Mouse (Mus musculus) lung, embryonic 15.5 days (tissue): ENCODE data around the gene Ndufb8. TPM values are rescaled to one million over a fixed set of nuclear protein-coding genes. Genes with fewer than 3 reads are reported as not detected.

ENCODE experiments used
- ATAC-seq: fragments of 200-750 bp; cut with Nextera tagmentation; 2 replicates; pipeline ENCODE4 v1.8.0; 2017; ENCODE audit warnings: moderate number of reproducible peaks, borderline replicate concordance; ENCODE audit not compliant: low FRiP score, low TSS enrichment; ENCODE audit errors: extremely low read depth
- H3K27ac ChIP-seq: fragments of 300-500 bp; sonication (generic); 2 replicates; pipeline ENCODE4 v1.5.1; 2015; ENCODE audit warnings: moderate library complexity, mild to moderate bottlenecking, inconsistent platforms
- H3K27me3 ChIP-seq: fragments of 300-500 bp; sonication (generic); 2 replicates; pipeline ENCODE4 v1.6.1; 2015; ENCODE audit warnings: inconsistent platforms
- H3K36me3 ChIP-seq: fragments of 300-500 bp; sonication (generic); 2 replicates; pipeline ENCODE4 v1.6.1; 2015; ENCODE audit warnings: inconsistent platforms
- H3K4me1 ChIP-seq: fragments of 300-500 bp; sonication (generic); 2 replicates; pipeline ENCODE4 v1.6.1; 2015; ENCODE audit warnings: inconsistent platforms
- H3K4me2 ChIP-seq: fragments of 300-500 bp; sonication (generic); 2 replicates; pipeline ENCODE4 v1.6.1; 2015; ENCODE audit warnings: inconsistent platforms, mild to moderate bottlenecking, moderate library complexity
- H3K4me3 ChIP-seq: fragments of 300-500 bp; sonication (generic); 2 replicates; pipeline ENCODE4 v1.5.1; 2015; ENCODE audit warnings: mild to moderate bottlenecking, inconsistent platforms
- H3K9ac ChIP-seq: fragments of 300-500 bp; sonication (generic); 2 replicates; pipeline ENCODE4 v1.6.1; 2015; ENCODE audit warnings: inconsistent platforms
- H3K9me3 ChIP-seq: fragments of 300-500 bp; sonication (generic); 2 replicates; pipeline ENCODE4 v1.6.1; 2016; ENCODE audit warnings: inconsistent platforms
- WGBS: fragments of 180-500 bp; shearing (Covaris S2); methylation state at CpG from one replicate; pipeline ENCODE4 v1.1.7; 2015; 5-methylcytosine and 5-hydroxymethylcytosine counted together
- polyA plus RNA-seq: library from polyadenylated mRNA; unstranded; fragments of >200 nt; fragmentation: Nextera tagmentation; extraction: Ambion mirVana; gene quantifications from 2 replicates; pipeline ENCODE4 v1.2.1, GENCODE M21; 2015

Gene Ndufb8
- polyA plus RNA-seq = 530 and 563 TPM in 2 replicates

DNA sequence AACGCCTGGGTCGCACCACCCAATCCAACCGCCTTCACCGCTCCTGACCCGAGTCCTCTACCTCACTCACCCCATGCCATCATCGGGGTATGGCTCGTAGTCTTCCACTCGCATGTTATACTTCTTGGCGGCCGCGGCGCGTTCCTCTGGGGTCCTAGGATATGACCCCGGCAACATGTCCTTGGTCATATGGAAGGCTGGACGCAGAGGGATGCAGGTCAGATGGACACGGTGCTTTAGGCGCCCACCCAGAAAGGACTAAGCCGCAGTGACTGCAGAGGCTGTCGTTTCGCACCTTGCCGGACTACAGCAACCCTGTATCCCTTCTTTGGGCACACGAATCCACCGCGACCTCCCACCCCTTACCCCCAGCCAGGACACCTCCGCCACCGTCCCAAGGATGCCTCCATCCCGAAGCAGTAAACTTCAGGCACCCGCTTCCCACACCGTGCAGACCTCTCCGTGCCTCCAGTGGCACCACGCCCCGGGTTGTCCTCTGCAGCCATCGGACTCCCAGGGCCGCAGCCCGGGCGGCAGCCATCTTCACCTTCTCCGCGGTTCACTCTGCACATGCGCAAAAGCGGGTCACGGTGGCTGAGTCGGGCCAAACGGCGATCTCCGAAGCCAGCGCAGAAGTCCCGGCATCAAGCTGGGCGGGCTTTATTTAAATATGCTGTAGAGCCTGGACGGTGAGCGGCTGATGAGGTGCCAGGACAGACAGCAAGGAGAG, at the start of gene Ndufb8:
Gene Ndufb8 (minus strand): TSS at position 580 of the 730 bp plus-strand sequence.
- H3K4me1 ChIP-seq = peaks cover 13% of the 10 kb centered on the region
- peaks cover 4% of the 10 kb centered on the region for H3K27me3 ChIP-seq
- peak within 1 kb of the TSS; percentile 95 for H3K4me3 ChIP-seq
- under 1% methylated on average over 50 of the region's 50 CpGs for WGBS
- H3K27ac ChIP-seq = peak within 1 kb of the TSS; percentile 69
- H3K9me3 ChIP-seq = no peaks in the 10 kb centered on the region
- peak; percentile 88 for ATAC-seq
- peaks cover 35% of the 10 kb centered on the region for H3K36me3 ChIP-seq
- H3K4me2 ChIP-seq = peak within 1 kb of the TSS; percentile 85
- peak within 1 kb of the TSS; percentile 97 for H3K9ac ChIP-seq

DNA sequence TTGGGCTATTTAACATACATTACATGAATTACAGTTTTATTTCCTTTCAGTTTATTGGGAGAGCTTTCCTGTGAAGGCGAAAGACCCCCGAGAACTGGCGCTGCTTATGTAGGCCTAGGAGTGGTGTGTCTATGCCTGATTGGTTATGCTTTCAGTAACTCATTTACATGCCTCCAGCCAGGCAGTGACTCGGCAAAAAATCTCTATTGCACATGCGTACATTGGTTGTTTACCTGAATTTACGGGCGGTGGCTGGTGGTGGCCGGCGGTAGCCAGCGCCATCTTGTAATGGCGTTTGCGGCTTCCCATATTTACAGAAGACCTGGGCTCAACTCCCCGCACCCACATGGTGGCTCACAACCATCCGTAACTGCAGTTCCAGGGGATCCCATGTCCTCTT, 38.9 kb upstream of the Ndufb8 start:
- Histone ChIP-seq H3K9ac (no peak overlapping the region), H3K9me3 (no peaks in the 10 kb centered on the region), H3K36me3 (no peaks in the 10 kb centered on the region), H3K27ac (no peak overlapping the region), H3K4me1 (no peaks in the 10 kb centered on the region), H3K4me2 (no peak overlapping the region), H3K27me3 (no peaks in the 10 kb centered on the region), H3K4me3 (no peak overlapping the region)
- 95% methylated on average over 14 of the region's 14 CpGs for WGBS
- no peak for ATAC-seq

- no peak overlapping the region for H3K27ac ChIP-seq
- no peak overlapping the region for H3K4me3 ChIP-seq
- WGBS = 71% methylated on average over 6 of the region's 6 CpGs
- H3K4me2 ChIP-seq = no peak overlapping the region
- peaks cover 4% of the 10 kb centered on the region; the same call in 1 of the 2 replicates for H3K27me3 ChIP-seq
- H3K36me3 ChIP-seq = no peaks in the 10 kb centered on the region
- ATAC-seq = no peak
- no peaks in the 10 kb centered on the region for H3K9me3 ChIP-seq
- H3K4me1 ChIP-seq = no peaks in the 10 kb centered on the region
- H3K9ac ChIP-seq = no peak overlapping the region
Observed at GRCm38 (mm10) chr19:44591638-44592037, 36.4 kb upstream of the Ndufb8 start.

GRCm38 (mm10) chr19:44590992-44591391, 35.8 kb upstream of the Ndufb8 start:
- Histone ChIP-seq H3K4me1 (no peaks in the 10 kb centered on the region), H3K9ac (no peak overlapping the region), H3K9me3 (no peaks in the 10 kb centered on the region), H3K36me3 (no peaks in the 10 kb centered on the region), H3K27ac (no peak overlapping the region), H3K4me3 (no peak overlapping the region), H3K27me3 (peaks cover 10% of the 10 kb centered on the region), H3K4me2 (no peak overlapping the region)
- WGBS = 80% methylated on average over 18 of the region's 18 CpGs
- ATAC-seq = no peak

DNA sequence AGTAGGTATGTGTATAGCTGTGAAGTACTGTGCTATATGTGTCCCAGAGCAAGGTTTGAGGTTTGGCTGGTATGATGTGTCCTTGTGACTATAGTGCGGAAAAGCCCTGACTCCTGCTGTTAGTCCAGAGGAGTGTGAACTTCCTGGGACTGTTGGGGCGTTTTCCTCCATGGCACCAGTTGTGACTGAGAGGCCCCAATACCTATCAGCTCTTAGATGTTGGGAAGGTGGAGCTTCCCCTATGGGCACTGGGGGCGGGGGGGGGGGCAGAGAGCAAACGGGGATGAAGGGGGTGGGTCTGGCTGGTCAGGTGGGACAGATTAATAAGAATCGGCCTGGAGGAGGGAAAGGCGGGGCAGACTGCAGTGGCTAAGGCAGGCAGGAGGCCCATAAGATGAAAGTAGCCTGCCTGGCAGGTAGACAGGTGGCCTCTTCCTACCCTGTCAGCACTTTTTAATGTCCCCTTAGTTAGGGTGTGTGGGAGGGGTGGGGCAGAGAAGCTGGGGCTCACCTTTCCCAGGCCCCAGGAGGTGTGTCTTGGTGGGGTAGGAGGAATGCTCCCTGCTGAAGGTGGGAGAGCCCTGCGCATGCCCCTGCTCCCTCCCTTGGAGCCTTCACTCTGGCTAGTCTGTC, 34.5 kb upstream of the Ndufb8 start:
- Histone ChIP-seq H3K36me3 (no peaks in the 10 kb centered on the region), H3K27ac (no peak overlapping the region), H3K4me3 (no peak overlapping the region), H3K4me1 (no peaks in the 10 kb centered on the region), H3K27me3 (peaks cover 16% of the 10 kb centered on the region), H3K9me3 (no peaks in the 10 kb centered on the region), H3K4me2 (no peak overlapping the region), H3K9ac (no peak overlapping the region)
- ATAC-seq = no peak
- WGBS = 33% methylated on average over 7 of the region's 7 CpGs

DNA sequence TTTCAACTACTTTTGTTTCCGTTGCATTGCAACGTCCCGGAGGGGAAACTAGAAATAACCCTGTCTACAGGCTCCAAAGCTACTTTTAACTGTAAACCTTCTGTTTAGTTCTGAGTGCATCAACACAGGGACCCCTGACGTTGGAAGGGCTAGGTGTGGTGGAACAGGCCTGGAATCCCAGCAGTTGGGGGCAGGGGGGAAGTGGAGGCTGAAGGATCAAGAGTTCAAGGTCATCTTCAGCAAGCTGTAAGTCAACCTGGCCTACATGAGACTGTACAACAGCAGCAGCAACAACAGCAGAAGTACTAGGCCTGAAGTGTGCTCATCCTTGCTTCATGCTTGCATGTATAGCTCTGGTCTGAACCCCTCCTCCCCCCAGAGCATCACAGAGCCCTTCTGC, 32.8 kb upstream of the Ndufb8 start:
- Histone ChIP-seq H3K9ac (no peak overlapping the region), H3K4me3 (no peak overlapping the region), H3K9me3 (no peaks in the 10 kb centered on the region), H3K36me3 (no peaks in the 10 kb centered on the region), H3K27ac (no peak overlapping the region), H3K27me3 (peaks cover 26% of the 10 kb centered on the region), H3K4me2 (no peak overlapping the region), H3K4me1 (no peaks in the 10 kb centered on the region)
- WGBS = 38% methylated on average over 4 of the region's 4 CpGs
- ATAC-seq = no peak

DNA sequence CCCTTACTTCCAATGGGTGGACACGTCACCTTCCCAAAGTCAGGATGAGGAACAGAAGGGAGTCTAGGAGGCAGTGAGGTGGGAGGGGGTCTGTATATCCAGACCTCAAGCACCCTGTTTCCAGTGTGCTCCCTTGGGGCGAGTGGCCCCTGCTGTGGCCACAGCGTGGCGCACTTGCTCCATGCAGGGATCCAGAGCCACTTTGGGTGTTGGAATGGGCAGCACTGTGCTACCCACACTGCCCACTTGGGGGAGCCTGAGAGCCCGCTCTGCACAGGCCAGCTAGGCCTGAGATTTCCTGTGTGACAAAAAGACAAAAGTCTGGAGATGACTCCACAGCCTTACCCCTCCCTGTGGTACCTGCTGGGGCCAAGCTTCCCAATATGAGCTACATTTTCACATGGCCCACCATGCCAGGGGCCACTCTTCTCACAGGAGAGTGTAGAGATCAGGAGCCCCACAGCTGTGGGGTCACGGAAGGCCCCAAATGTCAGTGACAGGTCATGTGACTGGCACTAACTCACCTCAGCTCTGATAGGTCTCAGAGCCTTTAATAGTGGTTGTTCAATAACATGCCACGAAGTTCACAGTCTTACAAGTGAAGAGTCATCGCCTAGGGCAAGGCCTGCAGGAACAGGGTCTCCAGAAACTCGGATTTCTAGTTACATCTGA, 27.5 kb upstream of the Ndufb8 start:
- H3K27me3 ChIP-seq = peaks cover 21% of the 10 kb centered on the region

GRCm38 (mm10) chr19:44582103-44582502, 26.9 kb upstream of the Ndufb8 start:
- Histone ChIP-seq H3K4me3 (no peak overlapping the region), H3K4me2 (no peak overlapping the region), H3K27me3 (peaks cover 21% of the 10 kb centered on the region), H3K27ac (no peak overlapping the region), H3K36me3 (no peaks in the 10 kb centered on the region), H3K9me3 (no peaks in the 10 kb centered on the region), H3K4me1 (no peaks in the 10 kb centered on the region), H3K9ac (no peak overlapping the region)
- 81% methylated on average over 10 of the region's 10 CpGs for WGBS
- no peak for ATAC-seq

More for the DNA sequence above, 27.5 kb upstream of the Ndufb8 start:
- WGBS = 34% methylated on average over 9 of the region's 9 CpGs
- Histone ChIP-seq H3K27ac (no peak overlapping the region), H3K4me1 (no peaks in the 10 kb centered on the region), H3K36me3 (no peaks in the 10 kb centered on the region), H3K4me3 (no peak overlapping the region), H3K9me3 (no peaks in the 10 kb centered on the region), H3K4me2 (no peak overlapping the region), H3K9ac (no peak overlapping the region)
- ATAC-seq = peak; percentile 69

DNA sequence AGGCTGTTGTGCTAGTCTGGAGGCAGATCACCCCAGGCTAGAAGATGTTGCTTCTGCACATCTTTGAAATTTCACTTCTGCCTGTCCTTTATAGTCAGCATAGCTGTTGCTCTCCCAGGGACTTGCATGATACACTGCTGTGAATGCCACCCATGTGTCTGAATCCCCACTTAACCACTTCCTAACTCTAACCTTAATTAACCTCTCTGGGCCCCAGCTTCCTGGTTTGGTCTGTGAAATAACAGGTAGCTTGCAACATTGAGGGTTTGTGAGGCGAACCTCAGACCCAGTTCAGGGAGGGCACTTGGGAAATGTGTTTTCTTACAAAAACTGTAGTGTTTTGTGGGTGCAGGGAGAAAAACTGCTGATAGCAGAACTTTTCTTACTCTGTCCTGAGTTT, 22.8 kb upstream of the Ndufb8 start:
- WGBS = 75% methylated on average over 1 of the region's 1 CpGs
- no peaks in the 10 kb centered on the region for H3K9me3 ChIP-seq
- H3K4me2 ChIP-seq = no peak overlapping the region

GRCm38 (mm10) chr19:44576275-44576674, 21.0 kb upstream of the Ndufb8 start:
- no peak for ATAC-seq
- Histone ChIP-seq H3K9me3 (no peaks in the 10 kb centered on the region), H3K4me3 (no peak overlapping the region), H3K36me3 (peaks cover 32% of the 10 kb centered on the region), H3K27me3 (no peaks in the 10 kb centered on the region), H3K27ac (no peak overlapping the region), H3K4me2 (no peak overlapping the region), H3K9ac (no peak overlapping the region), H3K4me1 (no peaks in the 10 kb centered on the region)
- 64% methylated on average over 7 of the region's 7 CpGs for WGBS

More for the DNA sequence above, 22.8 kb upstream of the Ndufb8 start:
- Histone ChIP-seq H3K9ac (no peak overlapping the region), H3K4me1 (no peaks in the 10 kb centered on the region), H3K36me3 (peaks cover 14% of the 10 kb centered on the region), H3K4me3 (no peak overlapping the region), H3K27me3 (no peaks in the 10 kb centered on the region), H3K27ac (no peak overlapping the region)
- no peak for ATAC-seq

GRCm38 (mm10) chr19:44567763-44568162, 12.5 kb upstream of the Ndufb8 start:
- ATAC-seq = no peak
- Histone ChIP-seq H3K4me3 (no peak overlapping the region), H3K9ac (no peak overlapping the region), H3K4me1 (peaks cover 16% of the 10 kb centered on the region), H3K9me3 (no peaks in the 10 kb centered on the region), H3K27ac (no peak overlapping the region), H3K4me2 (no peak overlapping the region), H3K27me3 (no peaks in the 10 kb centered on the region), H3K36me3 (peaks cover 78% of the 10 kb centered on the region)
- 69% methylated on average over 3 of the region's 3 CpGs for WGBS

DNA sequence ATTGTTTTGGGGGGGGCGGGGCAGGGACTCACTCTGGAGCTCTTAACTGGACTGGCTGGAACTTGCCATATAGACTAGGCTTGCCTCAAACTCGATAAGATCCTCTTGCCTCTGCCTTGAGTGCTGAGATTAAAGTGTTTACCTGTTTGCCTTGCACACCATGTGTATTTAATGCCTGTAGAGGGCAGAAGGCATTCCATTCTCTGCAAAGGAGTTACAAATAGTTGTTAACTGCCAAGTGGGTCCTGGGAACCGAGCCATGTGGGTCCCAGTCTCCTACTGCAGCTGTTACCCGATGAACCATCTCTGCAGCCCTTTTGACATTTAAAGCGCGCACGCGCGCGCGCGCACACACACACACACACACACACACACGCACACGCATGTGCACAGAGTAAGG, 8.8 kb upstream of the Ndufb8 start:
- Histone ChIP-seq H3K9ac (no peak overlapping the region), H3K27ac (no peak overlapping the region), H3K4me3 (peak overlapping the region; percentile 92; the same call in 1 of the 2 replicates), H3K27me3 (0 out of 2 replicates have a peak, but pooled peaks cover under 1% of the 10 kb centered on the region), H3K4me2 (peak overlapping the region; percentile 70), H3K36me3 (peaks cover 41% of the 10 kb centered on the region), H3K9me3 (no peaks in the 10 kb centered on the region), H3K4me1 (peaks cover 20% of the 10 kb centered on the region)
- WGBS = 82% methylated on average over 14 of the region's 14 CpGs
- no peak for ATAC-seq
